Mouse (Mus musculus) spleen, adult 2 months (tissue): ENCODE results near the gene Tcp10c. TPM values are rescaled to one million over a fixed set of nuclear protein-coding genes. Genes with fewer than 3 reads are reported as not detected.
"Not testable (repeated sequence)": the region's sequence is repeated elsewhere in the genome, so short reads cannot be mapped to it uniquely, and the experiment has no call there.

Experiments
- DNase-seq, 2 experiments: peaks; one replicate each; pipeline versions ENCODE4 v3.0.0 to v3.0.0-alpha.2; 2012 to 2021; ENCODE audit warnings: low spot score in 2 of 2, low read depth in 1 of 2
- H3K27ac ChIP-seq: fragments of 200-500 bp; 2 replicates; pipeline ENCODE4 v1.5.1; 2012; ENCODE audit warnings: low read length, inconsistent platforms; ENCODE audit not compliant: insufficient read depth
- H3K27me3 ChIP-seq: fragments of 200-500 bp; 2 replicates; pipeline ENCODE4 v1.6.1; 2012; ENCODE audit warnings: mild to moderate bottlenecking, moderate library complexity, low read length, inconsistent platforms; ENCODE audit not compliant: control insufficient read depth, insufficient read depth
- H3K36me3 ChIP-seq: fragments of 200-500 bp; 2 replicates; pipeline ENCODE4 v1.6.1; 2012; ENCODE audit warnings: mild to moderate bottlenecking, low read length, inconsistent platforms; ENCODE audit not compliant: control insufficient read depth, insufficient read depth
- H3K4me1 ChIP-seq: fragments of 200-500 bp; 2 replicates; pipeline ENCODE4 v1.6.1; 2011; ENCODE audit warnings: inconsistent platforms; ENCODE audit not compliant: control insufficient read depth, insufficient read depth, insufficient read length
- H3K4me3 ChIP-seq: fragments of 200-500 bp; 2 replicates; pipeline ENCODE4 v1.5.1; 2011; ENCODE audit warnings: mild to moderate bottlenecking, inconsistent platforms; ENCODE audit not compliant: insufficient read depth, insufficient read length; ENCODE audit errors: extremely low read depth
- WGBS: fragments of 180-500 bp; shearing (Covaris S2); methylation state at CpG from one replicate; pipeline ENCODE4 v1.1.7; 2018; 5-methylcytosine and 5-hydroxymethylcytosine counted together
- polyA plus RNA-seq: library from polyadenylated mRNA; depleted of rRNA; stranded (reverse); fragments of >200 nt; gene quantifications from 2 replicates; pipeline ENCODE4 v1.2.3, GENCODE M21; 2012

Gene Tcp10c
- polyA plus RNA-seq, 1 experiment, result not detected

- not testable (repeated sequence) for H3K4me1 ChIP-seq, H3K27me3 ChIP-seq, DNase-seq, H3K4me3 ChIP-seq, H3K27ac ChIP-seq, H3K36me3 ChIP-seq
- 92% methylated on average over 2 of the region's 2 CpGs for WGBS
Measured at GRCm38 (mm10) chr17:13381286-13381685, 26.9 kb downstream of the Tcp10c start.

- H3K4me3 ChIP-seq, H3K27ac ChIP-seq, DNase-seq, H3K27me3 ChIP-seq, H3K36me3 ChIP-seq, H3K4me1 ChIP-seq: not testable (repeated sequence)
- 95% methylated on average over 1 of the region's 4 CpGs for WGBS
Measured at GRCm38 (mm10) chr17:13391020-13391419, 36.6 kb downstream of the Tcp10c start.

GRCm38 (mm10) chr17:13399961-13400360 lies 45.6 kb downstream of the Tcp10c start:
- not testable (repeated sequence) for DNase-seq, H3K36me3 ChIP-seq, H3K27ac ChIP-seq, H3K27me3 ChIP-seq, H3K4me1 ChIP-seq, H3K4me3 ChIP-seq
- 90% methylated on average over 4 of the region's 5 CpGs for WGBS

GRCm38 (mm10) chr17:13402118-13402517 lies 47.7 kb downstream of the Tcp10c start:
- not testable (repeated sequence) for H3K27ac ChIP-seq, DNase-seq, H3K4me1 ChIP-seq, H3K27me3 ChIP-seq, H3K36me3 ChIP-seq, H3K4me3 ChIP-seq

- H3K4me3 ChIP-seq, H3K27ac ChIP-seq, H3K36me3 ChIP-seq, DNase-seq, H3K4me1 ChIP-seq, H3K27me3 ChIP-seq: not testable (repeated sequence)
- WGBS, result 75% methylated on average over 5 of the region's 5 CpGs
Measured at GRCm38 (mm10) chr17:13403527-13404131, 49.3 kb downstream of the Tcp10c start.

- WGBS, result 84% methylated on average over 3 of the region's 3 CpGs
- not testable (repeated sequence) for DNase-seq, H3K27me3 ChIP-seq, H3K4me3 ChIP-seq, H3K4me1 ChIP-seq, H3K36me3 ChIP-seq, H3K27ac ChIP-seq
Measured at GRCm38 (mm10) chr17:13406023-13406422, 51.7 kb downstream of the Tcp10c start.

GRCm38 (mm10) chr17:13406701-13407100 lies 52.3 kb downstream of the Tcp10c start:
- not testable (repeated sequence) for H3K36me3 ChIP-seq, H3K4me3 ChIP-seq, DNase-seq, H3K4me1 ChIP-seq, H3K27me3 ChIP-seq, H3K27ac ChIP-seq
- WGBS, result 86% methylated on average over 6 of the region's 6 CpGs

- H3K27me3 ChIP-seq, H3K36me3 ChIP-seq, H3K4me1 ChIP-seq, DNase-seq, H3K27ac ChIP-seq, H3K4me3 ChIP-seq: not testable (repeated sequence)
- WGBS, result 93% methylated on average over 3 of the region's 4 CpGs
Measured at GRCm38 (mm10) chr17:13407621-13408256, 53.4 kb downstream of the Tcp10c start.

- not testable (repeated sequence) for H3K27me3 ChIP-seq, H3K4me1 ChIP-seq, H3K27ac ChIP-seq, DNase-seq, H3K4me3 ChIP-seq, H3K36me3 ChIP-seq
- WGBS, result 94% methylated on average over 11 of the region's 11 CpGs
Measured at GRCm38 (mm10) chr17:13408257-13408633, 53.9 kb downstream of the Tcp10c start.

GRCm38 (mm10) chr17:13421022-13421591 lies 66.7 kb downstream of the Tcp10c start:
- H3K27me3 ChIP-seq, H3K4me1 ChIP-seq, H3K27ac ChIP-seq, H3K4me3 ChIP-seq, DNase-seq, H3K36me3 ChIP-seq: not testable (repeated sequence)
- WGBS, result 93% methylated on average over 10 of the region's 12 CpGs

GRCm38 (mm10) chr17:13422638-13423037 lies 68.3 kb downstream of the Tcp10c start:
- H3K27me3 ChIP-seq, H3K4me3 ChIP-seq, H3K36me3 ChIP-seq, H3K4me1 ChIP-seq, H3K27ac ChIP-seq, DNase-seq: not testable (repeated sequence)
- 89% methylated on average over 5 of the region's 5 CpGs for WGBS
